Mouse (Mus musculus) activated CD4-positive, CD25-positive, alpha-beta regulatory T cell, adult 4 months (primary cell): ENCODE measurements around the gene Galm. TPM values are rescaled to one million over a fixed set of nuclear protein-coding genes. Genes with fewer than 3 reads are reported as not detected.

Experiments used
- ATAC-seq: one replicate; pipeline ENCODE4 v1.8.0; 2017
- polyA plus RNA-seq, 2 experiments: library from polyadenylated mRNA; unstranded; fragments of 100-300 nt; shearing (Covaris generic); gene quantifications; one replicate each; pipeline ENCODE4 v1.2.1; 2017

Galm gene
- polyA plus RNA-seq, 2 experiments from 2014 or later, result 33.3 to 40.7 TPM

- ATAC-seq, result no peak
These were observed 2.1 kb downstream of the Galm start for GRCm38 (mm10) chr17:80129387-80129786.

- ATAC-seq, result peak; percentile 82
These were observed 3.6 kb downstream of the Galm start for GRCm38 (mm10) chr17:80130718-80131430.

- no peak for ATAC-seq
These were observed 4.1 kb downstream of the Galm start for GRCm38 (mm10) chr17:80131431-80131766.

- ATAC-seq, result no peak
These were observed 4.6 kb downstream of the Galm start for GRCm38 (mm10) chr17:80131838-80132237.

GRCm38 (mm10) chr17:80132502-80132901 lies 5.2 kb downstream of the Galm start:
- peak; percentile 36 for ATAC-seq

GRCm38 (mm10) chr17:80138434-80139162 lies 11.3 kb downstream of the Galm start:
- no peak for ATAC-seq

- ATAC-seq, result peak; percentile 96
These were observed 12.6 kb downstream of the Galm start for GRCm38 (mm10) chr17:80139753-80140444.

- ATAC-seq, result no peak
These were observed 16.4 kb downstream of the Galm start for GRCm38 (mm10) chr17:80143478-80144232.

GRCm38 (mm10) chr17:80145210-80145609 lies 17.9 kb downstream of the Galm start:
- peak; percentile 33 for ATAC-seq

GRCm38 (mm10) chr17:80145771-80146170 lies 18.5 kb downstream of the Galm start:
- ATAC-seq, result peak; percentile 71

- ATAC-seq, result no peak
These were observed 21.1 kb downstream of the Galm start for GRCm38 (mm10) chr17:80148053-80148994.

GRCm38 (mm10) chr17:80148995-80149388 lies 21.7 kb downstream of the Galm start:
- ATAC-seq, result no peak

- no peak for ATAC-seq
These were observed 24.1 kb downstream of the Galm start for GRCm38 (mm10) chr17:80151353-80151752.

GRCm38 (mm10) chr17:80152767-80153630 lies 25.7 kb downstream of the Galm start:
- ATAC-seq, result peak; percentile 38

GRCm38 (mm10) chr17:80153631-80154030 lies 26.4 kb downstream of the Galm start:
- ATAC-seq, result no peak

GRCm38 (mm10) chr17:80156905-80157304 lies 29.6 kb downstream of the Galm start:
- no peak for ATAC-seq

- ATAC-seq, result peak; percentile 58
These were observed 30.2 kb downstream of the Galm start for GRCm38 (mm10) chr17:80157489-80157888.

- no peak for ATAC-seq
These were observed 33.2 kb downstream of the Galm start for GRCm38 (mm10) chr17:80160454-80160853.

GRCm38 (mm10) chr17:80163991-80164390 lies 36.7 kb downstream of the Galm start:
- no peak for ATAC-seq

- ATAC-seq, result no peak
These were observed 38.5 kb downstream of the Galm start for GRCm38 (mm10) chr17:80165741-80166140.

GRCm38 (mm10) chr17:80166346-80166745 lies 39.1 kb downstream of the Galm start:
- ATAC-seq, result no peak
